Mouse (Mus musculus): ENCODE measurements around the gene Kif2a. TPM values are rescaled to one million over a fixed set of nuclear protein-coding genes. Genes with fewer than 3 reads are reported as not detected.
"Not testable (repeated sequence)": the region's sequence is repeated elsewhere in the genome, so short reads cannot be mapped to it uniquely, and the experiment has no call there.

Kif2a gene
- total RNA-seq, 1 experiment from 2014 or later: 47.7 TPM

GRCm38 (mm10) chr13:107022266-107023171 is 593 bp upstream of the Kif2a start:
- peak; percentile 90 for DNase-seq

GRCm38 (mm10) chr13:107019443-107019842 is 2.5 kb downstream of the Kif2a start:
- no peak for DNase-seq

- DNase-seq: no peak
Measured at GRCm38 (mm10) chr13:107013926-107014325, 8.0 kb downstream of the Kif2a start.

GRCm38 (mm10) chr13:107011618-107012017 is 10.3 kb downstream of the Kif2a start:
- DNase-seq: no peak

- DNase-seq: no peak
Measured at GRCm38 (mm10) chr13:107008174-107008573, 13.8 kb downstream of the Kif2a start.

GRCm38 (mm10) chr13:107003211-107003610 is 18.7 kb downstream of the Kif2a start:
- DNase-seq: no peak

GRCm38 (mm10) chr13:106998671-106999070 is 23.3 kb downstream of the Kif2a start:
- no peak for DNase-seq

- DNase-seq: no peak
Measured at GRCm38 (mm10) chr13:106998026-106998425, 23.9 kb downstream of the Kif2a start.

- DNase-seq: not testable (repeated sequence)
Measured at GRCm38 (mm10) chr13:106997557-106997956, 24.4 kb downstream of the Kif2a start.

- DNase-seq: no peak
Measured at GRCm38 (mm10) chr13:106996891-106997290, 25.0 kb downstream of the Kif2a start.

GRCm38 (mm10) chr13:106961496-106961895 is 60.4 kb downstream of the Kif2a start:
- DNase-seq: no peak

GRCm38 (mm10) chr13:106960557-106960956 is 61.4 kb downstream of the Kif2a start:
- no peak for DNase-seq

- no peak for DNase-seq
Measured at GRCm38 (mm10) chr13:106958286-106958685, 63.6 kb downstream of the Kif2a start.

GRCm38 (mm10) chr13:106957554-106957953 is 64.4 kb downstream of the Kif2a start:
- DNase-seq: no peak

- DNase-seq: no peak
Measured at GRCm38 (mm10) chr13:106954880-106955279, 67.0 kb downstream of the Kif2a start.

- no peak for DNase-seq
Measured at GRCm38 (mm10) chr13:106947583-106947982, 74.3 kb downstream of the Kif2a start.

- peak; percentile 97 for DNase-seq
Measured at GRCm38 (mm10) chr13:106946594-106947540, 75.1 kb downstream of the Kif2a start, which contains the start of gene Dimt1. Dimt1 (plus strand) TSS chr13:106947127.

GRCm38 (mm10) chr13:106945518-106945917 is 76.4 kb downstream of the Kif2a start:
- no peak for DNase-seq

- DNase-seq: no peak
Measured at GRCm38 (mm10) chr13:106942721-106943120, 79.2 kb downstream of the Kif2a start.

- DNase-seq: no peak
Measured at GRCm38 (mm10) chr13:106941211-106941976, 80.5 kb downstream of the Kif2a start.

- DNase-seq: no peak
Measured at GRCm38 (mm10) chr13:106937138-106937472, 84.8 kb downstream of the Kif2a start.
